Mouse (Mus musculus): ENCODE measurements at regions not wholly inside any gene's neighbourhood (a gene's known extent, or its start where the extent isn't known, plus 50 kb on each side); places are given as distances from the start of the nearest gene placed in this dataset.
"Not testable (repeated sequence)": the region's sequence is repeated elsewhere in the genome, so short reads cannot be mapped to it uniquely, and the experiment has no call there.

GRCm38 (mm10) chr2:71597956-71598355 is 51.4 kb upstream of the Dlx2 start:
- no peak for DNase-seq

- DNase-seq, result no peak
Measured at GRCm38 (mm10) chr2:71598368-71598767, 51.8 kb upstream of the Dlx2 start.

- peak; percentile 69 to 82 for DNase-seq
Measured at GRCm38 (mm10) chr2:71598778-71599177, 52.2 kb upstream of the Dlx2 start.

- DNase-seq, result no peak
Measured at GRCm38 (mm10) chr2:71600213-71600612, 53.7 kb upstream of the Dlx2 start.

GRCm38 (mm10) chr2:71600999-71601398 is 54.4 kb upstream of the Dlx2 start:
- no peak for DNase-seq

GRCm38 (mm10) chr2:71603796-71604195 is 57.2 kb upstream of the Dlx2 start:
- not testable (repeated sequence) for DNase-seq

GRCm38 (mm10) chr2:71605606-71606005 is 59.1 kb upstream of the Dlx2 start:
- DNase-seq, result no peak

GRCm38 (mm10) chr2:71607087-71607502 is 60.5 kb upstream of the Dlx2 start:
- no peak for DNase-seq

GRCm38 (mm10) chr2:71613216-71613615 is 66.7 kb upstream of the Dlx2 start:
- no peak for DNase-seq

GRCm38 (mm10) chr2:71616526-71616925 is 70.0 kb upstream of the Dlx2 start:
- no peak for DNase-seq

GRCm38 (mm10) chr2:71621458-71621857 is 74.9 kb upstream of the Dlx2 start:
- DNase-seq, result no peak

- DNase-seq, result no peak
Measured at GRCm38 (mm10) chr2:71622532-71623099, 76.1 kb upstream of the Dlx2 start.

- DNase-seq, result no peak
Measured at GRCm38 (mm10) chr2:71623134-71623533, 76.6 kb upstream of the Dlx2 start.

- no peak for DNase-seq
Measured at GRCm38 (mm10) chr2:71625298-71625902, 78.8 kb upstream of the Dlx2 start.

- DNase-seq, result no peak
Measured at GRCm38 (mm10) chr2:71626404-71626803, 79.8 kb upstream of the Dlx2 start.

- DNase-seq, result no peak
Measured at GRCm38 (mm10) chr2:71627097-71627755, 80.7 kb upstream of the Dlx2 start.

- no peak for DNase-seq
Measured at GRCm38 (mm10) chr2:71628821-71629220, 82.3 kb upstream of the Dlx2 start.

GRCm38 (mm10) chr2:71629301-71630142 is 83.0 kb upstream of the Dlx2 start:
- peak in 1 of 2 experiments; percentile 53 for DNase-seq

GRCm38 (mm10) chr2:71630143-71630463 is 83.5 kb upstream of the Dlx2 start:
- DNase-seq, result no peak

GRCm38 (mm10) chr2:71633471-71633870 is 86.9 kb upstream of the Dlx2 start:
- DNase-seq, result no peak

- DNase-seq, result no peak
Measured at GRCm38 (mm10) chr2:71634471-71634870, 87.9 kb upstream of the Dlx2 start.

- DNase-seq, result no peak
Measured at GRCm38 (mm10) chr2:71636134-71636533, 89.6 kb upstream of the Dlx2 start.

- no peak for DNase-seq
Measured at GRCm38 (mm10) chr2:71636590-71636989, 90.0 kb upstream of the Dlx2 start.
